Mouse (Mus musculus) kidney, embryonic 15.5 days (tissue): ENCODE data around the gene Usp12. TPM values are rescaled to one million over a fixed set of nuclear protein-coding genes. Genes with fewer than 3 reads are reported as not detected.

ENCODE experiments used
- ATAC-seq: fragments of 200-750 bp; cut with Nextera tagmentation; replicated peaks from 2 replicates; pipeline ENCODE4 v1.8.0; 2017; ENCODE audit warnings: moderate TSS enrichment; ENCODE audit not compliant: low FRiP score
- H3K27ac ChIP-seq: fragments of 300-500 bp; sonication (generic); 2 replicates; pipeline ENCODE4 v1.5.1; 2015; ENCODE audit warnings: mild to moderate bottlenecking, inconsistent platforms
- H3K27me3 ChIP-seq: fragments of 300-500 bp; sonication (generic); 2 replicates; pipeline ENCODE4 v1.6.1; 2015; ENCODE audit warnings: inconsistent platforms
- H3K36me3 ChIP-seq: fragments of 300-500 bp; sonication (generic); 2 replicates; pipeline ENCODE4 v1.6.1; 2015; ENCODE audit warnings: inconsistent platforms
- H3K4me1 ChIP-seq: fragments of 300-500 bp; sonication (generic); 2 replicates; pipeline ENCODE4 v1.6.1; 2015; ENCODE audit warnings: inconsistent platforms
- H3K4me2 ChIP-seq: fragments of 300-500 bp; sonication (generic); 2 replicates; pipeline ENCODE4 v1.6.1; 2015; ENCODE audit warnings: moderate library complexity, mild to moderate bottlenecking, inconsistent platforms
- H3K4me3 ChIP-seq: fragments of 300-500 bp; sonication (generic); replicated peaks from 2 replicates; pipeline ENCODE4 v1.5.1; 2015; ENCODE audit warnings: mild to moderate bottlenecking, inconsistent platforms
- H3K9ac ChIP-seq: fragments of 300-500 bp; sonication (generic); 2 replicates; pipeline ENCODE4 v1.6.1; 2015; ENCODE audit warnings: mild to moderate bottlenecking, inconsistent platforms
- H3K9me3 ChIP-seq: fragments of 300-500 bp; sonication (generic); replicated peaks from 2 replicates; pipeline ENCODE4 v1.6.1; 2016; ENCODE audit warnings: inconsistent platforms
- WGBS: fragments of 180-500 bp; shearing (Covaris S2); methylation state at CpG from one replicate; pipeline ENCODE4 v1.1.7; 2015; ENCODE audit warnings: mixed read lengths; 5-methylcytosine and 5-hydroxymethylcytosine counted together
- polyA plus RNA-seq: library from polyadenylated mRNA; unstranded; fragments of >200 nt; fragmentation: Nextera tagmentation; extraction: Ambion mirVana; gene quantifications from 2 replicates; pipeline ENCODE4 v1.2.1, GENCODE M21; 2015

The Usp12 gene
- polyA plus RNA-seq, 1 experiment from 2014 or later: 21.2 TPM

- no peaks in the 10 kb centered on the region for H3K27me3 ChIP-seq
- peak overlapping the region; percentile 90 for H3K27ac ChIP-seq
- peak; percentile 63 for ATAC-seq
- H3K4me2 ChIP-seq: peak overlapping the region; percentile 65
- peak overlapping the region; percentile 94 for H3K9ac ChIP-seq
- H3K36me3 ChIP-seq: no peaks in the 10 kb centered on the region
- peak overlapping the region; percentile 98 for H3K4me3 ChIP-seq
- H3K4me1 ChIP-seq: peaks cover 53% of the 10 kb centered on the region
- H3K9me3 ChIP-seq: no peaks in the 10 kb centered on the region
- WGBS: under 1% methylated on average over 82 of the region's 83 CpGs
These were observed 538 bp downstream of the Usp12 start for GRCm38 (mm10) chr5:146794084-146794852.

DNA sequence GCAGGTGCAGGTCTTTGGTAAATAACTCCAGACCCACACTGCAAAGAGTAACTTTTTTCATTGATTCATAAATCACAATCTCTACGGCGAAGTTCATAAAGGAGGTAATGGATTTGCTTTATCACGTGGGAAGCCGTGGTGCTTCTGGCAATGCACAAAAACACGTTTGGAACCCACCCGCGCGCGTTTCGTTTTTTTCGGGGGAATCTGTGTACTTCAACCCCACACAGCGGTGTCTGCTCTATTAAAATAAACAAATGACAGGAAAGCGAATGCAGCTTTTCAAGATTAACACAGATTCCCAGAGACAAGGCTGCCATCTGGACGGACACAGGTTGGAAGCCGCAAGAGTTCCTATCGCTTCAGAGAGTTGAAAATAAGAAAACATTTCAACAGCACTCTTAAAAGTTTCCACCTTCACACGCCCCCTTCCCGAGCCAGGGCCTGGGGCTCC is 1.1 kb downstream of the Usp12 start:
- Histone ChIP-seq H3K4me2 (peak overlapping the region; percentile 65), H3K4me1 (peaks cover 59% of the 10 kb centered on the region), H3K36me3 (no peaks in the 10 kb centered on the region), H3K27me3 (no peaks in the 10 kb centered on the region), H3K27ac (peak overlapping the region; percentile 90), H3K9ac (peak overlapping the region; percentile 94), H3K9me3 (no peaks in the 10 kb centered on the region), H3K4me3 (peak overlapping the region; percentile 98)
- WGBS: 2% methylated on average over 18 of the region's 18 CpGs
- no peak for ATAC-seq

- H3K27ac ChIP-seq: no peak overlapping the region
- no peaks in the 10 kb centered on the region for H3K9me3 ChIP-seq
- H3K4me2 ChIP-seq: peak overlapping the region; percentile 65
- H3K36me3 ChIP-seq: no peaks in the 10 kb centered on the region
- peaks cover 59% of the 10 kb centered on the region for H3K4me1 ChIP-seq
- WGBS: 39% methylated on average over 7 of the region's 7 CpGs
- no peak for ATAC-seq
- H3K4me3 ChIP-seq: peak overlapping the region; percentile 18; the same call in 1 of the 2 replicates
- H3K27me3 ChIP-seq: no peaks in the 10 kb centered on the region
- 0 out of 2 replicates have a peak overlapping the region, but pooled peaks have one; percentile 18 for H3K9ac ChIP-seq
These were observed 2.5 kb downstream of the Usp12 start for GRCm38 (mm10) chr5:146792140-146792791.

DNA sequence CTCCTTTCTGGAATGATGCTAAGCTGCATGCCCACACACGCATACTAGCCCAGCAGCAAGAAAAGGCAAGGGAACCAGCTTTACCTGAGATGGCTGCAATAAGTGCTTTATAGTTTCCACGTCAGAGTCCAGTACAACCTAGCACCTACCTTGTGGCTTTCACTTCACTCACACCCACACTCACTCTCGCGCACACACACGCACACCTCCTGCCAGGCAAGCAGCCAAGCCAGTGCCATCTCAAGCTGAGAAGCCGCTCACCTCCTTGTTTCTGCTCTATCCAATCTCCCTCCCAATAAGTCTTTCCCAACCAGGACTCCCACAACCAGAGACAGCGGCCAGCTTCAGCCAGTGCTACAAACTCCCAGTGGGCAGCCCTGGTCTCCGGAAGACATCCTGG is 3.9 kb downstream of the Usp12 start:
- no peak for ATAC-seq
- 0 out of 2 replicates have a peak overlapping the region, but pooled peaks have one; percentile 10 for H3K9ac ChIP-seq
- peak overlapping the region; percentile 54; the same call in 1 of the 2 replicates for H3K27ac ChIP-seq
- peaks cover 68% of the 10 kb centered on the region for H3K4me1 ChIP-seq
- no peaks in the 10 kb centered on the region for H3K27me3 ChIP-seq
- H3K9me3 ChIP-seq: no peaks in the 10 kb centered on the region
- peak overlapping the region; percentile 16; the same call in 1 of the 2 replicates for H3K4me2 ChIP-seq
- WGBS: 76% methylated on average over 8 of the region's 8 CpGs
- H3K36me3 ChIP-seq: no peaks in the 10 kb centered on the region
- H3K4me3 ChIP-seq: no peak overlapping the region

- H3K4me2 ChIP-seq: 0 out of 2 replicates have a peak overlapping the region, but pooled peaks have one; percentile 3
- H3K4me3 ChIP-seq: no peak overlapping the region
- no peaks in the 10 kb centered on the region for H3K27me3 ChIP-seq
- no peaks in the 10 kb centered on the region for H3K9me3 ChIP-seq
- WGBS: 44% methylated on average over 9 of the region's 9 CpGs
- peaks cover 72% of the 10 kb centered on the region for H3K4me1 ChIP-seq
- peak overlapping the region; percentile 76 for H3K27ac ChIP-seq
- no peak overlapping the region for H3K9ac ChIP-seq
- H3K36me3 ChIP-seq: no peaks in the 10 kb centered on the region
- ATAC-seq: no peak
These were observed 5.4 kb downstream of the Usp12 start for GRCm38 (mm10) chr5:146789413-146789812.

DNA sequence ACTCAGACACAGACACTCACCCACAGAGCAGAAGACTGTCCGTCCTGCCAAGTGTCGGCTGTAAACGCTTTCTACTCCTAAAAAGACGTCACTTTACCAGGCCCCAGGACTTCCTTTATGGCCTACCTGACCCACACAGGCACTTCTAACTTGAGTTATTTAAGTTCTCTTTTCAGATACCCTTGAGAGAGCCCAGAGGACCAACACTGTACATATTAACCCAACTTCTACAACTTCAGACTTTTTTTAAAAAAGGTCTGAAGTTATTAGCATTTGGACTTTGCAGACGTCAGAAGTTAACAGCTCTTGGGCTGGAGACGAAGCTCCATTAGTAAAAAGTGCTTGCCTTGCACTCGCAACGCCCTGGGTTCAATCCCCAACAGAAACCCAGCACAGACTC is 8.7 kb downstream of the Usp12 start:
- 55% methylated on average over 8 of the region's 8 CpGs for WGBS
- H3K27ac ChIP-seq: peak overlapping the region; percentile 76
- no peaks in the 10 kb centered on the region for H3K9me3 ChIP-seq
- H3K4me3 ChIP-seq: no peak overlapping the region
- H3K4me2 ChIP-seq: no peak overlapping the region
- H3K36me3 ChIP-seq: peaks cover 8% of the 10 kb centered on the region; the same call in 1 of the 2 replicates
- H3K4me1 ChIP-seq: peaks cover 66% of the 10 kb centered on the region
- H3K9ac ChIP-seq: no peak overlapping the region
- H3K27me3 ChIP-seq: no peaks in the 10 kb centered on the region
- ATAC-seq: no peak; the same call in 1 of the 2 replicates

DNA sequence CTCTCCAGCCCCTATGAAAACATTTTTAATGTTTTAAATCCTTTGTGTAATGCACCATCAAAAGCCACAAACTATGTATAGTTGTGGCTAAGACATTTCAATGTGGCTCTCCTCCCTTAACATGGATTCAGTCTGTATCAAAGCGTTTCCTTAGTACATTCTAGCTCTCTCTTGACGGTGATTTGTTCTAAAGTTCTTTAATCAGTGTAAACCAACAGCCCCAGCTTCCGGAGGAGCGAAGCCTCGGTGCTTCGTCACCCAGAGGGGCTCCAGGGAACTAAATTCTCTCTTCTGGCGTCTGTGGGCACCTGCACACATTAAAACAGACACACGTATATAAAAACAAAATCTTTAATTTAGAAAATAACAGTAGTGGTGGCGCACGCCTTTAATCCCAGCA is 10.9 kb downstream of the Usp12 start:
- 91% methylated on average over 10 of the region's 10 CpGs for WGBS
- Histone ChIP-seq H3K4me3 (no peak overlapping the region), H3K27me3 (no peaks in the 10 kb centered on the region), H3K9ac (no peak overlapping the region), H3K4me2 (no peak overlapping the region), H3K4me1 (peaks cover 65% of the 10 kb centered on the region), H3K27ac (no peak overlapping the region), H3K9me3 (no peaks in the 10 kb centered on the region), H3K36me3 (peaks cover 8% of the 10 kb centered on the region; the same call in 1 of the 2 replicates)
- ATAC-seq: no peak

- Histone ChIP-seq H3K36me3 (peaks cover 8% of the 10 kb centered on the region; the same call in 1 of the 2 replicates), H3K9me3 (no peaks in the 10 kb centered on the region), H3K4me1 (peaks cover 63% of the 10 kb centered on the region), H3K4me3 (no peak overlapping the region), H3K9ac (no peak overlapping the region), H3K27ac (no peak overlapping the region), H3K4me2 (no peak overlapping the region), H3K27me3 (no peaks in the 10 kb centered on the region)
- ATAC-seq: no peak
- WGBS: 84% methylated on average over 10 of the region's 10 CpGs
These were observed 11.5 kb downstream of the Usp12 start for GRCm38 (mm10) chr5:146783300-146783699.

- no peaks in the 10 kb centered on the region for H3K27me3 ChIP-seq
- no peak overlapping the region for H3K4me3 ChIP-seq
- H3K4me1 ChIP-seq: peaks cover 73% of the 10 kb centered on the region
- peaks cover 8% of the 10 kb centered on the region; the same call in 1 of the 2 replicates for H3K36me3 ChIP-seq
- H3K9ac ChIP-seq: no peak overlapping the region
- 74% methylated on average over 9 of the region's 9 CpGs for WGBS
- H3K9me3 ChIP-seq: no peaks in the 10 kb centered on the region
- no peak overlapping the region for H3K27ac ChIP-seq
- H3K4me2 ChIP-seq: no peak overlapping the region
- ATAC-seq: no peak
These were observed 13.1 kb downstream of the Usp12 start for GRCm38 (mm10) chr5:146781663-146782062.

GRCm38 (mm10) chr5:146779931-146780330 is 14.9 kb downstream of the Usp12 start:
- H3K9ac ChIP-seq: no peak overlapping the region
- no peak overlapping the region for H3K4me2 ChIP-seq
- no peak overlapping the region for H3K4me3 ChIP-seq
- no peak overlapping the region for H3K27ac ChIP-seq
- no peak for ATAC-seq
- no peaks in the 10 kb centered on the region for H3K27me3 ChIP-seq
- H3K36me3 ChIP-seq: peaks cover 8% of the 10 kb centered on the region
- H3K4me1 ChIP-seq: peaks cover 73% of the 10 kb centered on the region
- 71% methylated on average over 5 of the region's 5 CpGs for WGBS
- H3K9me3 ChIP-seq: no peaks in the 10 kb centered on the region

DNA sequence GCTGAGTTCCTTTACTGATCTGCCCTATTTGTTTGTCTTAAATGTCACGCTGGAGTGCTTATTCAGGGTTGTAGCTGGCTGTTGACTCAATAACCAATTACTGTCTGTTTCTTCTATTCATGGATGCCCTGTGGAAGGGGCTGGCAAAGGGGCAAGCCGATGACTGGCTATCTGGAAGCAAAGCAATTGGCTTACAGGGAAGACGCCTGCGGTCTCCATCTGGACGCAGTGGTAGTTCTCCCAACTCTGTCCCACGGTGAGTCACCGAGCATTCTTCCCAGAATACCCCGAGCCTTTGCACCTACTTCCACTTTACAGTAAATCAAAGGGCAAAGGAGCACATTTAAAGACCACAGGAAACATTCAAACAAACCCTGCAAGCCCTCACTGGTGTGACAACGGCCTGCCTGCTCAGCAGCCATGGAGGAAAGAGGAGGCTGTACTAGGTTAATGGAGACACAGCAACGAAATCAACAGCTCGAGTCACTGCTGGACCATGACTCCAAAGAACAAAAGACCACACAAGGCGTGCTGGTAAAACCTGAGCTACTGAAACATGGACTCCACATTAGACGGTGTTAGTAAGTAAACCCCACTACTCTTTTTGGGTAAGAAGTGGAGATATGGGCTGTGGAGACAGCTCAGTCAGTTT is 17.7 kb downstream of the Usp12 start:
- H3K9me3 ChIP-seq: no peaks in the 10 kb centered on the region
- H3K27ac ChIP-seq: peak overlapping the region; percentile 74
- no peak overlapping the region for H3K4me2 ChIP-seq
- no peak overlapping the region for H3K4me3 ChIP-seq
- no peak overlapping the region for H3K9ac ChIP-seq
- no peaks in the 10 kb centered on the region for H3K27me3 ChIP-seq
- peaks cover 4% of the 10 kb centered on the region; the same call in 1 of the 2 replicates for H3K36me3 ChIP-seq
- 60% methylated on average over 13 of the region's 13 CpGs for WGBS
- peaks cover 72% of the 10 kb centered on the region for H3K4me1 ChIP-seq
- ATAC-seq: peak; percentile 57
